Mouse (Mus musculus) forebrain, embryonic 10.5 days (tissue): ENCODE results near the gene E330034G19Rik. TPM values are rescaled to one million over a fixed set of nuclear protein-coding genes. Genes with fewer than 3 reads are reported as not detected.

Experiments
- polyA plus RNA-seq: library from polyadenylated mRNA; unstranded; fragments of >200 nt; fragmentation: Nextera tagmentation; extraction: Ambion mirVana; gene quantifications from 2 replicates; pipeline ENCODE4 v1.2.1, GENCODE M21; 2016

E330034G19Rik gene
- polyA plus RNA-seq, 1 experiment from 2014 or later = not detected

Other genes with a start within 250 kb of the E330034G19Rik start
- 15.0 and 16.5 TPM in 2 replicates for gene Dlg5, start 47.3 kb upstream of the E330034G19Rik start, polyA plus RNA-seq
- 21.2 and 21.3 TPM in 2 replicates for gene Polr3a, start 193.8 kb downstream of the E330034G19Rik start, polyA plus RNA-seq
- 1,109 and 1,125 TPM in 2 replicates for gene Rps24, start 193.9 kb downstream of the E330034G19Rik start, polyA plus RNA-seq